Mouse (Mus musculus) kidney, embryonic 15.5 days (tissue): ENCODE measurements at regions not wholly inside any gene's neighbourhood (a gene's known extent, or its start where the extent isn't known, plus 50 kb on each side); places are given as distances from the start of the nearest gene placed in this dataset.

Experiments used
- ATAC-seq: fragments of 200-750 bp; cut with Nextera tagmentation; replicated peaks from 2 replicates; pipeline ENCODE4 v1.8.0; 2017; ENCODE audit warnings: moderate TSS enrichment; ENCODE audit not compliant: low FRiP score
- H3K27ac ChIP-seq: fragments of 300-500 bp; sonication (generic); 2 replicates; pipeline ENCODE4 v1.5.1; 2015; ENCODE audit warnings: mild to moderate bottlenecking, inconsistent platforms
- H3K27me3 ChIP-seq: fragments of 300-500 bp; sonication (generic); 2 replicates; pipeline ENCODE4 v1.6.1; 2015; ENCODE audit warnings: inconsistent platforms
- H3K36me3 ChIP-seq: fragments of 300-500 bp; sonication (generic); 2 replicates; pipeline ENCODE4 v1.6.1; 2015; ENCODE audit warnings: inconsistent platforms
- H3K4me1 ChIP-seq: fragments of 300-500 bp; sonication (generic); 2 replicates; pipeline ENCODE4 v1.6.1; 2015; ENCODE audit warnings: inconsistent platforms
- H3K4me2 ChIP-seq: fragments of 300-500 bp; sonication (generic); 2 replicates; pipeline ENCODE4 v1.6.1; 2015; ENCODE audit warnings: moderate library complexity, mild to moderate bottlenecking, inconsistent platforms
- H3K4me3 ChIP-seq: fragments of 300-500 bp; sonication (generic); replicated peaks from 2 replicates; pipeline ENCODE4 v1.5.1; 2015; ENCODE audit warnings: mild to moderate bottlenecking, inconsistent platforms
- H3K9ac ChIP-seq: fragments of 300-500 bp; sonication (generic); 2 replicates; pipeline ENCODE4 v1.6.1; 2015; ENCODE audit warnings: mild to moderate bottlenecking, inconsistent platforms
- H3K9me3 ChIP-seq: fragments of 300-500 bp; sonication (generic); replicated peaks from 2 replicates; pipeline ENCODE4 v1.6.1; 2016; ENCODE audit warnings: inconsistent platforms
- WGBS: fragments of 180-500 bp; shearing (Covaris S2); methylation state at CpG from one replicate; pipeline ENCODE4 v1.1.7; 2015; ENCODE audit warnings: mixed read lengths; 5-methylcytosine and 5-hydroxymethylcytosine counted together

GRCm38 (mm10) chr10:19161149-19161548 is 145.7 kb upstream of the Tnfaip3 start:
- Histone ChIP-seq H3K27me3 (no peaks in the 10 kb centered on the region), H3K4me3 (no peak overlapping the region), H3K36me3 (no peaks in the 10 kb centered on the region), H3K4me2 (no peak overlapping the region), H3K9ac (no peak overlapping the region), H3K9me3 (no peaks in the 10 kb centered on the region), H3K27ac (no peak overlapping the region), H3K4me1 (no peaks in the 10 kb centered on the region)
- no peak for ATAC-seq

DNA sequence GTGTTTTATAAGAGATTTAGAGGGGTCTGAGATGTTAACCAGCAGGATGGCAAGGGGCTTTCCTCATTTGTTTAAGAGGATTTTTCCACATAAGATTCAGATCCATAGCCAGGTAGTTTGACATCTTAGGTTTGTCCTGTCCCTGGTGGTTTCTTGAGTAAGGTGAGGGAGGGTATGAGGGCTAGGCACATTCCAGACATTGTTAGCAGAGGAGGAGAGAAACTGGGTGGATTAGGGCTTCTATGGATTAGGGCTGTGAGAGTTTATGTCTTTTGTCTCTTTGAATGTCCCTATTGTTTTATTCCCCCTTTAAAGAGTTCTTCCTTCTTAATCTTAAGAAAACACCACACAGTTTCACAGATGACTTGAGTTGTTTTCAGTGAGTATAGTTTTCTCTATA is 138.6 kb upstream of the Tnfaip3 start:
- Histone ChIP-seq H3K4me2 (no peak overlapping the region), H3K36me3 (no peaks in the 10 kb centered on the region), H3K27me3 (no peaks in the 10 kb centered on the region), H3K9ac (no peak overlapping the region), H3K4me3 (no peak overlapping the region), H3K27ac (no peak overlapping the region), H3K4me1 (no peaks in the 10 kb centered on the region), H3K9me3 (no peaks in the 10 kb centered on the region)
- ATAC-seq, result no peak

- Histone ChIP-seq H3K4me2 (no peak overlapping the region), H3K4me3 (no peak overlapping the region), H3K36me3 (no peaks in the 10 kb centered on the region), H3K9me3 (no peaks in the 10 kb centered on the region), H3K27me3 (no peaks in the 10 kb centered on the region), H3K4me1 (no peaks in the 10 kb centered on the region), H3K27ac (no peak overlapping the region), H3K9ac (no peak overlapping the region)
- 80% methylated on average over 5 of the region's 5 CpGs for WGBS
- ATAC-seq, result no peak
Measured at GRCm38 (mm10) chr10:19152773-19153172, 137.3 kb upstream of the Tnfaip3 start.

DNA sequence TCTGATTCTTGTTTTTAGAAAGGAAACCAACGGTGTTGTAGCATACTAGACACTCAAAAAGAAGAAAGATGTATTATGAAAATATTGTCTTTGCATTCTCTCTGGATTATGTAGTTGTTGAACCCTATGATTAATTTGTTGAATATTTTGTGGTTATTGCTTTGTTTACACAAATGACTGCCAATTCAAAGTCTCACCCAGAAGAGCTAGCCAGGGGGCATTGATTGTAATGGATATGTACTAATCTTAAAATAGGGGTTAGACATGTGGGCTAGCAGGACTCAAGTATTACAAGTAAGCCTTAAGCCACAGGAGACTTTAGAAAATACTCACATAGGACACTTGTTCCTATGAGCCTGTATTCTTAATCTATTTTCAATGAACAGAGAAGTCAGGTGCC is 135.3 kb upstream of the Tnfaip3 start:
- Histone ChIP-seq H3K4me1 (no peaks in the 10 kb centered on the region), H3K4me2 (no peak overlapping the region), H3K27me3 (no peaks in the 10 kb centered on the region), H3K9me3 (no peaks in the 10 kb centered on the region), H3K36me3 (no peaks in the 10 kb centered on the region), H3K9ac (no peak overlapping the region), H3K27ac (no peak overlapping the region), H3K4me3 (no peak overlapping the region)
- ATAC-seq, result no peak
- 90% methylated on average over 1 of the region's 1 CpGs for WGBS

DNA sequence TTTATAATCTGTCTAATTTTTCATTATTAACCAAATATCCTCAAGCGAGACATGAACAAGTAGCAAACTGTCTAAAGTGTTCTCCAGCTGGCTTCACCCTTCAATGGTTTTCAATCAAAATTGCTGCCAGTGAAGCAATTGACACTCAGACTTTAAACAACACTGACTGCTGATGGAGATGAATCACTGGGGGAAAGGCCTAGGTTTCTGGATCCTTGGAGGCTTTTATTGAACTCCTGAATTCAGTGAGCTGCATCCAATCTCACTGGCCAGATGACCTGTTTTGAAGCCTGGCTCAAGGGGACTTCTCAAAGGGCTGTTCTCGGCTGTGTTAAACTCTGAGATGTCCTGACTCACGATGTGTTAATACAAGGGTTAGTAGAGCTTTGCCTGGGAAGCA is 134.5 kb upstream of the Tnfaip3 start:
- H3K4me1 ChIP-seq, result no peaks in the 10 kb centered on the region
- 27% methylated on average over 3 of the region's 3 CpGs for WGBS
- H3K4me2 ChIP-seq, result no peak overlapping the region
- no peak overlapping the region for H3K4me3 ChIP-seq
- H3K27ac ChIP-seq, result no peak overlapping the region
- no peaks in the 10 kb centered on the region for H3K36me3 ChIP-seq
- no peak overlapping the region for H3K9ac ChIP-seq
- no peaks in the 10 kb centered on the region for H3K9me3 ChIP-seq
- no peaks in the 10 kb centered on the region for H3K27me3 ChIP-seq
- no peak for ATAC-seq

DNA sequence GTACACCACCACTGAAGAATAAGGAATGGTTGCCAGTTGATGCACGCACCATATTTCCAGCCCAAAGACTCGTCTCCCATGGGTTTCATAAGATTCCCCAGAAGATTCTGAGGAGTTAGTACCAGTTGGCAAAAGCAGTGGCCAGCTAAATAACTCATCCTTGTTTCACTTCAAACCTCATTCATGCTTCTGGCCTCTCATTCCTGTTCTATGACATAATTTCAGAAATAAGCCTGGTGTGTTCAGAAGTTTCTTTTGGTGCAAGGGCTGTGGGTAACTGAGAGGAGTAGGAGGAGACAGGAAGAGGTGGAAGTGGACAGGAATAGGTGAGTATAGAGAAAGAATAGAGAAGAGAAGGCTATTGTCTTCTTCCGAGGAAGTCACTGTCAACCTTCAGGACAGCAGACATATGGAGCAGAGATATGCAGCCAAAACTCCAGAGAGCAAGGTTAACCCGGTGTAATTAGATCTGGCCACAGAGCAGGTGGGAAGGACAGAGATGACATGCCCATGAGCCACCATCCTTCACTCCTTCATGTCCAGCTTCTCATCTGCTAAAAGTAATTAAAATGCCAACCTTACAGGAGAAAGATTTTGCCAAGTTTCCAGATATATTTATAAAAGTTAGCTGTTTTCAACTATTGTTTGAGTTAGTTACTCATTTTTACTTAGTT is 133.9 kb upstream of the Tnfaip3 start:
- Histone ChIP-seq H3K4me1 (no peaks in the 10 kb centered on the region), H3K4me2 (no peak overlapping the region), H3K27me3 (no peaks in the 10 kb centered on the region), H3K4me3 (no peak overlapping the region), H3K36me3 (no peaks in the 10 kb centered on the region), H3K9me3 (no peaks in the 10 kb centered on the region), H3K9ac (no peak overlapping the region), H3K27ac (no peak overlapping the region)
- no peak for ATAC-seq
- 67% methylated on average over 4 of the region's 4 CpGs for WGBS

DNA sequence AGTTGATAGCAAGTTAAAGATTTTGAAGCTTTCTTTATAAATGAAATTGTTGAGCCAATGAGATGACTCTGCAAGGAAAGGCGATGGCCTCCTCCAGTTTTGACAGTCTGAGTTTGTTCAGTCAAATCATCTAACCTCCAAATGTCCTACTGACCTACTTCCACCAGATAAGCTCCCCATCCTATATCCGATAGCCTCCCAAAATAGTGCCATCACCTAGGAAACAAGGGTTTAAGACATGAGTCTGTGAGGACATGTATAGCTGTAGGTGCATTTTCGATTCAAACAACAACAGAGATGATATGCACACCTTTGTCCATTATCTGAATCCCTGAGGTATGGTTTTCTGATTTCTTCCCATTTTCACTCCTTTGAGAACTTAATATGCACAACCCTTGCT is 126.0 kb upstream of the Tnfaip3 start:
- Histone ChIP-seq H3K4me2 (no peak overlapping the region), H3K9me3 (no peaks in the 10 kb centered on the region), H3K27me3 (no peaks in the 10 kb centered on the region), H3K4me3 (no peak overlapping the region), H3K36me3 (no peaks in the 10 kb centered on the region), H3K27ac (no peak overlapping the region), H3K9ac (no peak overlapping the region), H3K4me1 (no peaks in the 10 kb centered on the region)
- 88% methylated on average over 3 of the region's 3 CpGs for WGBS
- no peak for ATAC-seq

DNA sequence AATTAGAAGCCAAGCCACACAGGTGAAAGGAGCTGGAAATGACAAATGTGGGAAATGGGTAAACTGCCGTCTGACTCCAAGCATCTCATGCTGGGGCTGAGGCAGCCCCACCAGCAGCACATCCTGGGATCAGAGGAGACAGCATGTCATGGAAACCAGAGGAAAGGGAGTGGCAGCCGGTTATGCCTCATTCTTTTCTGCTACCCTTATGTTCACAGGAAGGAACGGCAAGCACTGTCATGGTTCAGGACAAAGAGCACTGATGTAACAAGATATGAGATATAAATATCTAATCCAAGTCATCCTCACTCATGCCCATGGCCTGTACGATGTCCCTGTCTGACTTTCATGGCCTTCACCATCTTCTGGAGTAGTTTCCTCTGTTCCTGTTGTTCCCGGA is 125.2 kb upstream of the Tnfaip3 start:
- Histone ChIP-seq H3K9ac (no peak overlapping the region), H3K4me2 (no peak overlapping the region), H3K27ac (no peak overlapping the region), H3K27me3 (no peaks in the 10 kb centered on the region), H3K4me1 (no peaks in the 10 kb centered on the region), H3K4me3 (no peak overlapping the region), H3K9me3 (no peaks in the 10 kb centered on the region), H3K36me3 (no peaks in the 10 kb centered on the region)
- no peak for ATAC-seq
- WGBS, result 41% methylated on average over 5 of the region's 5 CpGs

GRCm38 (mm10) chr10:19139234-19139633 is 123.8 kb upstream of the Tnfaip3 start:
- no peaks in the 10 kb centered on the region for H3K4me1 ChIP-seq
- H3K9me3 ChIP-seq, result no peaks in the 10 kb centered on the region
- no peak overlapping the region for H3K4me2 ChIP-seq
- WGBS, result 94% methylated on average over 2 of the region's 2 CpGs
- no peak overlapping the region for H3K9ac ChIP-seq
- ATAC-seq, result no peak
- H3K4me3 ChIP-seq, result no peak overlapping the region
- no peak overlapping the region for H3K27ac ChIP-seq
- no peaks in the 10 kb centered on the region for H3K36me3 ChIP-seq
- no peaks in the 10 kb centered on the region for H3K27me3 ChIP-seq

- WGBS, result 81% methylated on average over 1 of the region's 1 CpGs
- Histone ChIP-seq H3K4me1 (no peaks in the 10 kb centered on the region), H3K27me3 (no peaks in the 10 kb centered on the region), H3K9me3 (no peaks in the 10 kb centered on the region), H3K4me3 (no peak overlapping the region), H3K27ac (no peak overlapping the region), H3K4me2 (no peak overlapping the region), H3K36me3 (no peaks in the 10 kb centered on the region), H3K9ac (no peak overlapping the region)
- ATAC-seq, result no peak
Measured at GRCm38 (mm10) chr10:19138258-19138657, 122.8 kb upstream of the Tnfaip3 start.

DNA sequence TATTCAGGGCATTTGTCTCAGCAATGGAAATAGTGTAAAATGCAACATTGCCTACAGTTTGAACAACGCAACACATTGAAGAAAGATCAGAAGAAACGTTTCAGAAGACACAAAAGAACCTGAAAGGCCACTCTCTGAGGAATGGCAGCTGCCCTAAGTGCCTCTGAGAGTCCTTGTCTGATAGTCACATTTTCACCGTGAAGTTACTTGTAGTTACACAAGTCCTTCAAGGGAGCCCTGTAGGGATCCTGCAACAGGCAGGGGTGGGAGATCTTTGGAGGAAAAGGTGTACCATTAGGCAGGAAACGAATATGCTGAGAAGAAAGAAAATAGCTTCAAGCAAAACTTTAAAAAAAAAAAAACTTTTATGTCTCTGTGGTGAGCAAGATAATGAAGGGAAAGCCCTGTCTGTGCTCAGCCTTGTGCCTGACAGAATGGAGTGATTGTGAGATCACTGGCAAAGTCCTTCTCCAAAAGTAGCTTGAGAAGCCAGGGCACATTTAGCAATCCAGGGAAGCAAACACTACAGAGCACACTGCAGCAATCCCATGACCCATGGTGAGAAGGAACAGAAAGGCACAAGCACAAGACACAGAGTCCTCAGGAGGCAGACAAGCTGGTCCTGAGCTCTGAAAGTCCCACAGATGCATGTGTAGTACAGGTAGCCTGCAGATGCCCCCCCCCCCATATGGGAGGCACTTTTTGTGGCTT is 112.3 kb upstream of the Tnfaip3 start:
- Histone ChIP-seq H3K36me3 (no peaks in the 10 kb centered on the region), H3K9me3 (no peaks in the 10 kb centered on the region), H3K27me3 (no peaks in the 10 kb centered on the region), H3K27ac (no peak overlapping the region), H3K4me2 (no peak overlapping the region), H3K4me3 (no peak overlapping the region), H3K4me1 (no peaks in the 10 kb centered on the region), H3K9ac (no peak overlapping the region)
- WGBS, result 68% methylated on average over 4 of the region's 4 CpGs
- no peak for ATAC-seq

DNA sequence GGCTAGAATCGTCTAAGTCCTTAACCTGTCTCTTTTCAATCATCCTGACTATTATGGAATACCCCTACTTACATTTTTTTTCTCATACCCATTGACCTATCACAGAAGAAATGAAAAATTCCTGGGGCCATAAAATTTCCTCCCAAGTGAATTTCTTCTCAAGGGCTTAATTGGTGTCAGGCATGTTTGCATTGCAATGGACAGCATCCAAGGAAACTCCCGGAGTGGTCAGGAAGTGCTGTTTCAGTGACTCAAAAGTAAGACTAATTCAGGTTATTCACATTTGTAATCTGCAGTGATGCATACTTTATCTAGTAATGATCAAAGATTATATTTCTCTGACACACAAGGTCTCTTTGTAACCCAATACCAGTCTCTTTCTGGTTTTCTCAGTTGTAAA is 111.5 kb upstream of the Tnfaip3 start:
- Histone ChIP-seq H3K4me1 (no peaks in the 10 kb centered on the region), H3K9me3 (no peaks in the 10 kb centered on the region), H3K36me3 (no peaks in the 10 kb centered on the region), H3K9ac (no peak overlapping the region), H3K27me3 (no peaks in the 10 kb centered on the region), H3K4me2 (no peak overlapping the region), H3K27ac (no peak overlapping the region), H3K4me3 (no peak overlapping the region)
- 37% methylated on average over 2 of the region's 2 CpGs for WGBS
- no peak for ATAC-seq

GRCm38 (mm10) chr10:19126438-19126837 is 111.0 kb upstream of the Tnfaip3 start:
- 77% methylated on average over 4 of the region's 4 CpGs for WGBS
- no peaks in the 10 kb centered on the region for H3K4me1 ChIP-seq
- no peak overlapping the region for H3K4me2 ChIP-seq
- H3K36me3 ChIP-seq, result no peaks in the 10 kb centered on the region
- H3K9me3 ChIP-seq, result no peaks in the 10 kb centered on the region
- no peak overlapping the region for H3K27ac ChIP-seq
- H3K4me3 ChIP-seq, result no peak overlapping the region
- no peak for ATAC-seq
- no peak overlapping the region for H3K9ac ChIP-seq
- H3K27me3 ChIP-seq, result no peaks in the 10 kb centered on the region
